Mouse (Mus musculus) heart, embryonic 12.5 days (tissue): Measurements from ENCODE around the gene Olfr199. TPM values are rescaled to one million over a fixed set of nuclear protein-coding genes. Genes with fewer than 3 reads are reported as not detected.
"Not testable (repeated sequence)": the region's sequence is repeated elsewhere in the genome, so short reads cannot be mapped to it uniquely, and the experiment has no call there.

ENCODE experiments used
- ATAC-seq: fragments of 200-750 bp; cut with Nextera tagmentation; 2 replicates; pipeline ENCODE4 v1.8.0; 2017; ENCODE audit warnings: moderate TSS enrichment, moderate library complexity; ENCODE audit not compliant: insufficient number of reproducible peaks, low FRiP score
- H3K27ac ChIP-seq: fragments of 300-500 bp; sonication (generic); 2 replicates; pipeline ENCODE4 v1.5.1; 2016; ENCODE audit warnings: mild to moderate bottlenecking, moderate library complexity; ENCODE audit not compliant: poor library complexity, severe bottlenecking
- H3K27me3 ChIP-seq: fragments of 300-500 bp; sonication (generic); replicated peaks from 2 replicates; pipeline ENCODE4 v1.6.1; 2016; ENCODE audit warnings: mild to moderate bottlenecking, moderate library complexity
- H3K36me3 ChIP-seq: fragments of 300-500 bp; sonication (generic); 2 replicates; pipeline ENCODE4 v1.6.1; 2016; ENCODE audit warnings: mild to moderate bottlenecking, moderate library complexity
- H3K4me1 ChIP-seq: fragments of 300-500 bp; sonication (generic); replicated peaks from 2 replicates; pipeline ENCODE4 v1.6.1; 2016; ENCODE audit warnings: mild to moderate bottlenecking
- H3K4me2 ChIP-seq: fragments of 300-500 bp; sonication (generic); 2 replicates; pipeline ENCODE4 v1.6.1; 2016; ENCODE audit warnings: mild to moderate bottlenecking, moderate library complexity
- H3K4me3 ChIP-seq: fragments of 300-500 bp; sonication (generic); 2 replicates; pipeline ENCODE4 v1.5.1; 2016; ENCODE audit warnings: mild to moderate bottlenecking
- H3K9ac ChIP-seq: fragments of 300-500 bp; sonication (generic); 2 replicates; pipeline ENCODE4 v1.6.1; 2016; ENCODE audit warnings: mild to moderate bottlenecking, moderate library complexity
- H3K9me3 ChIP-seq: fragments of 300-500 bp; sonication (generic); replicated peaks from 2 replicates; pipeline ENCODE4 v1.6.1; 2016; ENCODE audit warnings: mild to moderate bottlenecking, moderate library complexity
- WGBS: fragments of 180-500 bp; shearing (Covaris S2); methylation state at CpG from one replicate; pipeline ENCODE4 v1.1.7; 2016; 5-methylcytosine and 5-hydroxymethylcytosine counted together
- polyA plus RNA-seq: library from polyadenylated mRNA; unstranded; fragments of >200 nt; fragmentation: Nextera tagmentation; extraction: Ambion mirVana; gene quantifications from 2 replicates; pipeline ENCODE4 v1.2.1, GENCODE M21; 2016

The Olfr199 gene
- not detected in 2 replicates for polyA plus RNA-seq

DNA sequence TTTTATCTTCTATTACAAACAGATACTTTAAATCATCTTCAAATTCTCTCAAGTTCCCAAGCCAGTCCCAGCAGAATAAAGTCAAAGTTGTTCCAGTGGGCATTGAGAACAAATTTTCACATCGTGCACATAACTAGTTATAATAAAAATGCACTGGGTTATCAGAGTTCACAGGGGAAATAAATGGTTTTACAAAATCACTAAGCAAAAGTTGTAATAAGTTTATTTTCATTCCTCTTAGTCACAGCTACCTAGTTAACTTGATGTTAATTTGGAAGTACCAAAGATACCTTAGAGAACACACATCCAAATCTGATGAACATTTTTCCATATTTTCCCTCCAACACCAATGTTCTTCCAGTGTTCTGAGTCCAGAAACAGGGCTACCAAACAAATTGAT lies at the start of gene Olfr199:
TSS of gene Olfr199 (minus strand) at position 101 of the 400 bp plus-strand sequence.
- not testable (repeated sequence) for H3K4me2 ChIP-seq, H3K9ac ChIP-seq, H3K27ac ChIP-seq, H3K36me3 ChIP-seq, H3K9me3 ChIP-seq, ATAC-seq, H3K4me1 ChIP-seq, H3K4me3 ChIP-seq, H3K27me3 ChIP-seq
- 68% methylated on average over 1 of the region's 1 CpGs for WGBS

DNA sequence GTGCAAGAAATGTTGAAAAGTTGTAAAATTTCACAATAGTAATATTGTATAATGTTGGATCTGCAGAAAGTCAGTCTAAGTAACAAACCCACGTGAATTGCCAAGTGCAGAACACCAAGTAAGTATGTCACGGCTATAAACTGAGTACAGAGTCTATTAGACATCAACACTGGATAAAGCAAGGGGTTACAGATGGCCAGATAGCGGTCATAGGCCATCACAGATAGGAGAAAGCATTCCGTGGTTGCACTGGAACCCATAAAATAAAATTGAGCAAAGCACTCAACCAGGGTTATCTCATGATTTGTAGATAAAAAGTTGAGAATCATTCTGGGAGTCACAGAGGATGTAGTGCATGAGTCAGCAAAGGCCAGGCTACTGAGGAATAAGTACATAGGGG lies 49.5 kb upstream of the Olfr199 start:
- not testable (repeated sequence) for H3K4me3 ChIP-seq, H3K9me3 ChIP-seq, H3K27ac ChIP-seq, H3K4me2 ChIP-seq, H3K36me3 ChIP-seq, H3K27me3 ChIP-seq, ATAC-seq, H3K4me1 ChIP-seq, H3K9ac ChIP-seq
- WGBS, result 67% methylated on average over 4 of the region's 4 CpGs

DNA sequence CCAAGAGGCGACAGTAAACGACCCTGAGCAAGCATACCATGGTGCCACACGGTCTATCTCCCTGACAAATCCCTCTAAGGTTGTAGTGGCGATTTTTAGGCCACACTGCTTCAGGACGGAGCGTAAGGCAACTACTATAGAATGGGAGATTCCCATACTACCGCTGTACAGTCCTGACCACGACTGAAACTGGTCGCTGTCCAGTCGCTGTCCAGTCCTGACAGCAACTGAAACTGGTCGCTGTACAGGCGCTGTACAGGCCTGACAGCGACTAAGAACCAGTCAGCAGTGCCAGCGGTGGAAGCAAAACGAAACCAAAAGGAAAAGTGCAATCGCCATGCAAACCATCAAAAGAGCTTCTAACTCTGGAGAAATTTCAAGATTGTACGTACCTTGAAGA lies 30.1 kb upstream of the Olfr199 start:
- peaks cover 8% of the 10 kb centered on the region for H3K9me3 ChIP-seq
- no peaks in the 10 kb centered on the region for H3K27me3 ChIP-seq
- WGBS, result 78% methylated on average over 17 of the region's 17 CpGs
- H3K36me3 ChIP-seq, result no peaks in the 10 kb centered on the region
- H3K4me1 ChIP-seq, result no peaks in the 10 kb centered on the region
- no peak overlapping the region for H3K4me2 ChIP-seq
- no peak overlapping the region for H3K4me3 ChIP-seq
- no peak for ATAC-seq
- no peak overlapping the region for H3K9ac ChIP-seq
- no peak overlapping the region for H3K27ac ChIP-seq

DNA sequence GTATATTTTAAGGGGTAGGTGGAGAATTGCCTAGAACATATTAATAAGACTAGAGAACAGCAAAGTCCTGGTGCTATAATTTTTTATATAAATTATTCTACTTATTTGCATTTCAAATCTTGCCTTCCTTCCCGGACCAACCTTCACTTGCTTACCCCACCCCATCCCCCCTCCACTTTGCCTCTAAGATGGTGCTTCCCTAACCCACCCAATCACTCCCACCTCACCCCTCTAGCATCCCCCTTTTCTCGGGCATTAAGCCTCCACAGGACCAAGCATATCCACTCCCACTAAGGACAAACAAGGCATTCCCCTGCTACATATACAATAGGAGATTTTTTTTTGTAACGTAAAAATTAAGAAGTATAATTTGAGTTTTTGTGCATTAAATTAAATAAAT lies 1.7 kb downstream of the Olfr199 start:
- H3K9me3 ChIP-seq, ATAC-seq, H3K27me3 ChIP-seq, H3K4me1 ChIP-seq, H3K9ac ChIP-seq, H3K36me3 ChIP-seq, H3K27ac ChIP-seq, H3K4me2 ChIP-seq, H3K4me3 ChIP-seq: not testable (repeated sequence)
- WGBS, result 79% methylated on average over 3 of the region's 3 CpGs

DNA sequence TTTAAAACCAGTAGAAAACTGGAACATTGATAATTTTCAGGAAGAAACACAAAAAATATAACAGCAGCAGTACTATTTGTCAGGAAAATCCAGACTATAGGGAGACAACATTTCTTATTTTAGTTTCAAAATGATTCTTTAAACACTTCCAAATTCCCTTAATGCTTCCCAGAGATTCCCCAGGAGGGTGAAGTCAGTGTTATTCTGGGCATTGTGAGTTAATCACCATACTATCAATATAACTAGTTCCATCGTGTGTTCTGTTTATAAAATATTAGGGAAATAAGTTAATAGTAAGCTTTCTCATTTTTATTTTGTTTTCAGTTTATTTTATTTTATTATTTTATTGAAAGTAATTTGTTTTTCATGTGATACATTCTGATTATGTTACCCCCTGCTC lies 16.1 kb downstream of the Olfr199 start, which contains the start of gene Olfr198:
TSS of gene Olfr198 (minus strand) at position 101 of the 400 bp plus-strand sequence.
- not testable (repeated sequence) for H3K27me3 ChIP-seq, ATAC-seq, H3K27ac ChIP-seq, H3K4me2 ChIP-seq, H3K36me3 ChIP-seq, H3K4me1 ChIP-seq, H3K9ac ChIP-seq, H3K4me3 ChIP-seq, H3K9me3 ChIP-seq
- WGBS, result 60% methylated on average over 1 of the region's 1 CpGs

DNA sequence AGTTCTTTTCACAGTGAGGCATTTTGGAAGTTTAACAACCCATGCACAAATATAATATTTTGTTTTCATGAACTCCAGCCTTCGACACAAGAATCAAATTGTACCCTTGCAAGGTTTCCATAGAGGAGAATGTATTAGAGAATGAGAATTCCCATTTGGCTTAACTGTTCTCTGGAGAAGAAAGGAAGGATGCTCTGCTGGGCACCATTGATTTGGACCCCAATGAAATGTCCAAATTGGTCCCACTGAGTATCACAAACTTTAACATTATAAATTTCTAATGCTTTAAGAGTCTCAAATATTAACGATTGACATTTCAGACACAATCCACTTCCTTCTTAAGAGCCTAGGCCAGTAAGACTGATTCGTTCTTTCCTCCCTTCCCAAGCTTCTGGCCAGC lies 49.2 kb downstream of the Olfr199 start, which contains the start of gene Olfr196:
TSS of gene Olfr196 (minus strand) at position 101 of the 400 bp plus-strand sequence.
- no peaks in the 10 kb centered on the region for H3K36me3 ChIP-seq
- no peak within 1 kb of the TSS for H3K4me3 ChIP-seq
- no peaks in the 10 kb centered on the region for H3K4me1 ChIP-seq
- WGBS, result 66% methylated on average over 3 of the region's 3 CpGs
- no peak within 1 kb of the TSS for H3K27ac ChIP-seq
- no peaks in the 10 kb centered on the region; the same call in 1 of the 2 replicates for H3K9me3 ChIP-seq
- no peaks in the 10 kb centered on the region for H3K27me3 ChIP-seq
- no peak within 1 kb of the TSS for H3K9ac ChIP-seq
- H3K4me2 ChIP-seq, result no peak within 1 kb of the TSS
- ATAC-seq, result no peak

Other genes with a start within 250 kb of the Olfr199 start
- not detected in 2 replicates for gene Olfr183, start 224.4 kb downstream of the Olfr199 start, polyA plus RNA-seq
- not detected in 2 replicates for gene Olfr186, start 189.5 kb downstream of the Olfr199 start, polyA plus RNA-seq
- not detected in 2 replicates for gene Olfr187, start 180.0 kb downstream of the Olfr199 start, polyA plus RNA-seq
- gene Olfr190, start 141.8 kb downstream of the Olfr199 start, polyA plus RNA-seq, result not detected in 2 replicates
- gene Olfr191, start 129.9 kb downstream of the Olfr199 start, polyA plus RNA-seq, result not detected in 2 replicates
- not detected in 2 replicates for gene Olfr193, start 107.9 kb downstream of the Olfr199 start, polyA plus RNA-seq
- gene Olfr194, start 98.7 kb downstream of the Olfr199 start, polyA plus RNA-seq, result not detected in 2 replicates
- gene Olfr195, start 72.7 kb downstream of the Olfr199 start, polyA plus RNA-seq, result not detected in 2 replicates
- gene Olfr196, start 49.3 kb downstream of the Olfr199 start, polyA plus RNA-seq, result not detected in 2 replicates
- not detected in 2 replicates for gene Olfr198, start 16.2 kb downstream of the Olfr199 start, polyA plus RNA-seq
- not detected in 2 replicates for gene Olfr201, start 52.9 kb upstream of the Olfr199 start, polyA plus RNA-seq
- not detected in 2 replicates for gene Olfr202, start 67.0 kb upstream of the Olfr199 start, polyA plus RNA-seq
- gene Olfr203, start 79.1 kb upstream of the Olfr199 start, polyA plus RNA-seq, result not detected in 2 replicates
- gene Olfr204, start 98.5 kb upstream of the Olfr199 start, polyA plus RNA-seq, result not detected in 2 replicates
- not detected in 2 replicates for gene Olfr205, start 111.4 kb upstream of the Olfr199 start, polyA plus RNA-seq
- gene Olfr206, start 129.5 kb upstream of the Olfr199 start, polyA plus RNA-seq, result not detected in 2 replicates
- gene Olfr209, start 144.2 kb upstream of the Olfr199 start, polyA plus RNA-seq, result not detected in 2 replicates
- not detected in 2 replicates for gene Gabrr3, start 187.6 kb upstream of the Olfr199 start, polyA plus RNA-seq